8 mouse cellular contexts compared by ENCODE assay signal in the genomic region with DNA sequence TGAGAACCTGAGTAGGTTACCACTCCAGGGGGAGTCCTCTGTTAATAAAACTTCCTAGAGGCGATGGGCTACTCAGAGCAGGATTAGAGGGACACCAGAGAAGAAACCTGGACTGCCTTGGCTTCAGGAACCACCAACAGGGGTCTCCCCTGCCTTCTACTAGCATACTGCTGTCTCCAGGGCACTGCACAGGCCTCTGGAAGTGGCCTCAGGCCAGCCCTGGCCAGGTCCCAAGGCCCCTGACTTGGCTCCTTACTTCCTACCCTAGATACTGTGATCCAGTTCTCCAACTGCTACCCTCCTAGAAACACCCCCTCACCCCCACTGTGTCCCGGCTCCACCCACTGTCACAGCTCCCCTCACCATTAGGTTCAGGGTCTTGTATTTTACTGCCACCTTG. TPM values are rescaled to one million over a fixed set of nuclear protein-coding genes. Genes with fewer than 3 reads are reported as not detected.
A peak's percentile ranks its signal among the peaks of the same experiment; 100 is the strongest.
DNase-seq lines count a peak whose midpoint lies in the region; ATAC-seq and TF ChIP-seq lines count a peak whose summit lies in the region.

No protein-coding gene starts in this region.

- ATAC-seq in liver, postnatal 0 days = no peak
- ATAC-seq in heart, embryonic 16.5 days (replicated peaks; ENCODE audit: extremely low read depth, insufficient read depth, low FRiP score) = peak; percentile 83

- no peak for TF ChIP-seq EP300 in liver, postnatal 0 days (IDR thresholded peaks at IDR 0.05; ENCODE audit: low read depth)

- DNase-seq in cerebellum, adult 9-11 months = peak; percentile 50
- no peak for DNase-seq in cerebellum, adult 8-10 months
- no peak for DNase-seq in liver, postnatal 0 days
- no peak for DNase-seq in liver
- DNase-seq in lung, postnatal 36 days = peak; percentile 49
- no peak for DNase-seq in retina, postnatal 1 day
- no peak for DNase-seq in thymus, postnatal 4 days

- H3K4me2 ChIP-seq in liver, postnatal 0 days (ENCODE audit: low read depth, low read length) = no peak overlapping the region
- no peak overlapping the region for H3K4me2 ChIP-seq in heart, embryonic 16.5 days (ENCODE audit: low read depth, low read length)

- no peak overlapping the region for H3K4me3 ChIP-seq in liver, postnatal 0 days (ENCODE audit: low read depth, low read length)
- H3K4me3 ChIP-seq in heart, embryonic 16.5 days (ENCODE audit: low read length) = no peak overlapping the region

- H3K9me3 ChIP-seq in liver, postnatal 0 days (ENCODE audit: low read length) = no peaks in the 10 kb centered on the region
- H3K9me3 ChIP-seq in heart, embryonic 16.5 days (replicated peaks; ENCODE audit: control insufficient read depth, low read length) = no peaks in the 10 kb centered on the region

- peaks cover 15% of the 10 kb centered on the region; the same call in 1 of the 2 replicates for H3K36me3 ChIP-seq in liver, postnatal 0 days (replicated peaks; ENCODE audit: insufficient read depth, low read length)
- H3K36me3 ChIP-seq in heart, embryonic 16.5 days (ENCODE audit: control insufficient read depth, insufficient read depth) = peaks cover 27% of the 10 kb centered on the region

- peak; percentile 37 for TF ChIP-seq CTCF in liver, postnatal 0 days (IDR thresholded peaks at IDR 0.05; ENCODE audit: low read depth)

- H3K27ac ChIP-seq in liver, postnatal 0 days (ENCODE audit: low read depth) = no peak overlapping the region
- H3K27ac ChIP-seq in heart, embryonic 16.5 days (ENCODE audit: low read length) = peak overlapping the region; percentile 73

- H3K4me1 ChIP-seq in liver, postnatal 0 days (ENCODE audit: insufficient read depth) = no peaks in the 10 kb centered on the region; the same call in 1 of the 2 replicates
- H3K4me1 ChIP-seq in heart, embryonic 16.5 days (ENCODE audit: control insufficient read depth, insufficient read depth, low read length) = peaks cover 32% of the 10 kb centered on the region

- H3K9ac ChIP-seq in liver, postnatal 0 days (replicated peaks) = no peak overlapping the region
- peak overlapping the region; percentile 28; the same call in 1 of the 2 replicates for H3K9ac ChIP-seq in heart, embryonic 16.5 days (ENCODE audit: low read length)

- H3K27me3 ChIP-seq in liver, postnatal 0 days (ENCODE audit: insufficient read depth, low read length) = no peaks in the 10 kb centered on the region
- H3K27me3 ChIP-seq in heart, embryonic 16.5 days (ENCODE audit: control insufficient read depth, insufficient read depth, low read length) = no peaks in the 10 kb centered on the region

- 67% methylated on average over 2 of the region's 2 CpGs for WGBS in liver, postnatal 0 days (ENCODE audit: insufficient replicate concordance)
- WGBS in heart, embryonic 16.5 days = 57% methylated on average over 2 of the region's 2 CpGs

RNA-seq across cellular contexts. Expression of gene Plxna1, which starts 23.0 kb away (rescaled TPM):
- 1.7 TPM in 2 replicates for polyA plus RNA-seq in liver, postnatal 0 days (2015; fragmentation: Nextera tagmentation; extraction: Ambion mirVana)
- 7.5 and 12.2 TPM in 2 replicates for polyA plus RNA-seq in heart, embryonic 16.5 days (2015; fragmentation: Nextera tagmentation; extraction: Ambion mirVana)

Comparison
In these comparisons a context has a peak if more than half of its experiments do, and no peak if none do; other contexts are left out.
1. DNase-seq: peak in cerebellum, adult 9-11 months (single experiment) and lung, postnatal 36 days (single experiment); none in cerebellum, adult 8-10 months (single experiment), liver, postnatal 0 days (single experiment), liver (single experiment), retina, postnatal 1 day (single experiment) and thymus, postnatal 4 days (single experiment).